Mouse (Mus musculus) midbrain, postnatal 0 days (tissue): ENCODE data around the gene Sorcs1. TPM values are rescaled to one million over a fixed set of nuclear protein-coding genes. Genes with fewer than 3 reads are reported as not detected.

Experiments
- ATAC-seq: fragments of 200-750 bp; cut with Nextera tagmentation; 2 replicates; pipeline ENCODE4 v1.8.0; 2017; ENCODE audit warnings: moderate number of reproducible peaks, mild to moderate bottlenecking, moderate TSS enrichment, moderate library complexity; ENCODE audit not compliant: low FRiP score
- DNase-seq: peaks from one replicate; pipeline ENCODE4 v3.0.0-alpha.2; 2015; ENCODE audit warnings: low spot score
- H3K27ac ChIP-seq: fragments of 300-500 bp; sonication (generic); 2 replicates; pipeline ENCODE4 v1.5.1; 2014; ENCODE audit warnings: low read depth, mild to moderate bottlenecking, low read length, mixed read lengths
- H3K27me3 ChIP-seq: fragments of 300-500 bp; sonication (generic); 2 replicates; pipeline ENCODE4 v1.6.1; 2014; ENCODE audit warnings: low read length, control low read depth, mixed read lengths; ENCODE audit not compliant: insufficient read depth
- H3K36me3 ChIP-seq: fragments of 300-500 bp; sonication (generic); 2 replicates; pipeline ENCODE4 v1.6.1; 2014; ENCODE audit warnings: low read length, control low read depth, mixed read lengths; ENCODE audit not compliant: insufficient read depth
- H3K4me1 ChIP-seq: fragments of 300-500 bp; sonication (generic); 2 replicates; pipeline ENCODE4 v1.6.1; 2014; ENCODE audit warnings: mild to moderate bottlenecking, control low read depth, antibody characterized with exemption, low read length, mixed read lengths; ENCODE audit not compliant: insufficient read depth
- H3K4me2 ChIP-seq: fragments of 300-500 bp; sonication (generic); 2 replicates; pipeline ENCODE4 v1.6.1; 2014; ENCODE audit warnings: low read depth, mild to moderate bottlenecking, low read length, mixed read lengths; ENCODE audit not compliant: poor library complexity, severe bottlenecking
- H3K4me3 ChIP-seq: fragments of 300-500 bp; sonication (generic); 2 replicates; pipeline ENCODE4 v1.5.1; 2014; ENCODE audit warnings: low read depth, mild to moderate bottlenecking, low read length, moderate library complexity
- H3K9ac ChIP-seq: fragments of 300-500 bp; sonication (generic); replicated peaks from 2 replicates; pipeline ENCODE4 v1.6.1; 2014; ENCODE audit warnings: mild to moderate bottlenecking, low read length, moderate library complexity, mixed read lengths; ENCODE audit not compliant: poor library complexity, severe bottlenecking
- H3K9me3 ChIP-seq: fragments of 300-500 bp; sonication (generic); 2 replicates; pipeline ENCODE4 v1.6.1; 2016; ENCODE audit warnings: low read length, control low read depth
- CTCF ChIP-seq: IDR thresholded peaks from 2 replicates; pipeline ENCODE4 v1.5.1; 2016; ENCODE audit warnings: antibody characterized with exemption, mild to moderate bottlenecking
- WGBS: fragments of 180-500 bp; shearing (Covaris S2); extraction: QIAGEN DNeasy Blood & Tissue Kit; methylation state at CpG from one replicate; pipeline ENCODE4 v1.1.7; 2014; 5-methylcytosine and 5-hydroxymethylcytosine counted together
- polyA plus RNA-seq: library from polyadenylated mRNA; unstranded; fragments of >200 nt; fragmentation: Nextera tagmentation; extraction: Ambion mirVana; gene quantifications from 2 replicates; pipeline ENCODE4 v1.2.1, GENCODE M21; 2015
- total RNA-seq: library from RNA; depleted of rRNA; stranded (reverse); fragments of >200 nt; gene quantifications from 2 replicates; pipeline ENCODE4 v1.2.3, GENCODE M21; 2014; rRNA removed

The Sorcs1 gene
- total RNA-seq = 29.2 and 32.8 TPM in 2 replicates
- polyA plus RNA-seq = 13.8 and 15.0 TPM in 2 replicates

- no peaks in the 10 kb centered on the region for H3K27me3 ChIP-seq
- WGBS = under 1% methylated on average over 68 of the region's 102 CpGs
- no peaks in the 10 kb centered on the region for H3K9me3 ChIP-seq
- H3K4me3 ChIP-seq = peak within 1 kb of the TSS; percentile 71
- DNase-seq (peak; percentile 64), ATAC-seq (peak; percentile 90)
- H3K27ac ChIP-seq = peak within 1 kb of the TSS; percentile 38; the same call in 1 of the 2 replicates
- peak within 1 kb of the TSS; percentile 92 for H3K4me2 ChIP-seq
- H3K9ac ChIP-seq = peak within 1 kb of the TSS; percentile 64
- H3K4me1 ChIP-seq = no peaks in the 10 kb centered on the region
- TF ChIP-seq CTCF = peak; percentile 9; the same call in 1 of the 2 replicates
- H3K36me3 ChIP-seq = no peaks in the 10 kb centered on the region
Measured at GRCm38 (mm10) chr19:50677903-50678896, at the start of gene Sorcs1. Gene Sorcs1, minus strand, starts transcription at chr19:50678646.

- H3K4me2 ChIP-seq = no peak overlapping the region
- WGBS = 53% methylated on average over 2 of the region's 2 CpGs
- DNase-seq (peak; percentile 38), ATAC-seq (no peak)
- TF ChIP-seq CTCF = peak; percentile 49
- H3K27me3 ChIP-seq = no peaks in the 10 kb centered on the region
- no peaks in the 10 kb centered on the region for H3K36me3 ChIP-seq
- H3K4me3 ChIP-seq = no peak overlapping the region
- H3K9ac ChIP-seq = no peak overlapping the region
- H3K9me3 ChIP-seq = no peaks in the 10 kb centered on the region
- no peak overlapping the region for H3K27ac ChIP-seq
- H3K4me1 ChIP-seq = no peaks in the 10 kb centered on the region
Measured at GRCm38 (mm10) chr19:50683277-50683676, 4.8 kb upstream of the Sorcs1 start.

- no peaks in the 10 kb centered on the region for H3K27me3 ChIP-seq
- WGBS = 0% methylated on average over 1 of the region's 2 CpGs
- no peak for TF ChIP-seq CTCF
- ATAC-seq = no peak
- H3K36me3 ChIP-seq = no peaks in the 10 kb centered on the region
- 0 out of 2 replicates have a peak overlapping the region, but pooled peaks have one; percentile 38 for H3K27ac ChIP-seq
- H3K4me2 ChIP-seq = peak overlapping the region; percentile 92
- no peak for DNase-seq
- H3K4me1 ChIP-seq = no peaks in the 10 kb centered on the region
- H3K4me3 ChIP-seq = peak overlapping the region; percentile 71
- H3K9ac ChIP-seq = peak overlapping the region; percentile 64
- no peaks in the 10 kb centered on the region for H3K9me3 ChIP-seq
Measured at GRCm38 (mm10) chr19:50678946-50679345, 500 bp upstream of the Sorcs1 start.

GRCm38 (mm10) chr19:50676578-50677524, 1.6 kb downstream of the Sorcs1 start:
- no peak for ATAC-seq
- peak; percentile 49 for DNase-seq
- H3K36me3 ChIP-seq = no peaks in the 10 kb centered on the region
- peak overlapping the region; percentile 71 for H3K4me3 ChIP-seq
- no peak overlapping the region; the same call in 1 of the 2 replicates for H3K27ac ChIP-seq
- peak overlapping the region; percentile 64 for H3K9ac ChIP-seq
- no peak for TF ChIP-seq CTCF
- H3K9me3 ChIP-seq = no peaks in the 10 kb centered on the region
- no peaks in the 10 kb centered on the region for H3K27me3 ChIP-seq
- H3K4me2 ChIP-seq = peak overlapping the region; percentile 92
- 11% methylated on average over 19 of the region's 19 CpGs for WGBS
- H3K4me1 ChIP-seq = no peaks in the 10 kb centered on the region

- H3K27ac ChIP-seq = no peak overlapping the region
- TF ChIP-seq CTCF = no peak
- 87% methylated on average over 5 of the region's 5 CpGs for WGBS
- H3K9ac ChIP-seq = no peak overlapping the region
- H3K4me1 ChIP-seq = no peaks in the 10 kb centered on the region
- no peak for ATAC-seq
- H3K4me3 ChIP-seq = peak overlapping the region; percentile 71; the same call in 1 of the 2 replicates
- no peaks in the 10 kb centered on the region for H3K9me3 ChIP-seq
- H3K4me2 ChIP-seq = peak overlapping the region; percentile 92
- no peak for DNase-seq
- H3K27me3 ChIP-seq = no peaks in the 10 kb centered on the region
- H3K36me3 ChIP-seq = no peaks in the 10 kb centered on the region
Measured at GRCm38 (mm10) chr19:50674921-50675320, 3.5 kb downstream of the Sorcs1 start.
